ENCODE assay signal across 9 mouse cellular contexts in genomic region chr11:119034635-119035034, GRCm38 (mm10). TPM values are rescaled to one million over a fixed set of nuclear protein-coding genes. Genes with fewer than 3 reads are reported as not detected.
DNase-seq lines count a peak whose midpoint lies in the region; ATAC-seq and TF ChIP-seq lines count a peak whose summit lies in the region.
"Had no signal": no experiment of that assay in that cellular context is flagged by ENCODE, and none has a peak within 500 bp of the region (broad histone marks: within the 10 kb centered on the region; RNA-seq: fewer than 3 reads in every experiment).

No protein-coding gene starts in this region.

- no peak for TF ChIP-seq CTCF in CH12.LX (conservative IDR thresholded peaks at IDR 0.05 in 1 of 2, IDR thresholded peaks at IDR 0.05 in 1 of 2; ENCODE audit: low read depth in 2 of 2, low read length in 2 of 2)
- no peak for TF ChIP-seq CTCF in liver, postnatal 0 days (IDR thresholded peaks at IDR 0.05; ENCODE audit: low read depth)

- dilution Hi-C loops in CH12.LX (cut with MboI; ENCODE audit: extremely low pct_ligation_motif_present, extremely low pct_unique_long_range_greater_than_20kb, low sequenced_read_pairs) = no loop called here

- no peaks in the 10 kb centered on the region for H3K79me2 ChIP-seq in CH12.LX (replicated peaks; ENCODE audit: control insufficient read depth, extremely low read depth, insufficient read depth, poor library complexity, severe bottlenecking)

- H3K27me3 ChIP-seq in CH12.LX (replicated peaks) = peaks cover 2% of the 10 kb centered on the region
- H3K27me3 ChIP-seq in heart, embryonic 16.5 days (ENCODE audit: control insufficient read depth, insufficient read depth, low read length) = peaks cover 40% of the 10 kb centered on the region
- H3K27me3 ChIP-seq in liver, postnatal 0 days (ENCODE audit: insufficient read depth, low read length) = peaks cover 47% of the 10 kb centered on the region

- H3K27ac ChIP-seq in CH12.LX (ENCODE audit: insufficient read depth, low read depth) = no peak overlapping the region
- no peak overlapping the region for H3K27ac ChIP-seq in heart, embryonic 16.5 days (ENCODE audit: low read length)
- H3K27ac ChIP-seq in liver, postnatal 0 days (ENCODE audit: low read depth) = no peak overlapping the region

- WGBS in heart, embryonic 16.5 days = 3% methylated on average over 19 of the region's 19 CpGs
- WGBS in liver, postnatal 0 days (ENCODE audit: insufficient replicate concordance) = 6% methylated on average over 19 of the region's 19 CpGs

- no peak for TF ChIP-seq EP300 in CH12.LX (IDR thresholded peaks at IDR 0.05; ENCODE audit: low read length)
- TF ChIP-seq EP300 in liver, postnatal 0 days (IDR thresholded peaks at IDR 0.05; ENCODE audit: low read depth) = no peak

- TF ChIP-seq RAD21 in CH12.LX (IDR thresholded peaks at IDR 0.05; ENCODE audit: low read depth, low read length) = no peak

- no peak overlapping the region for H3K4me3 ChIP-seq in CH12.LX (replicated peaks in 1 of 3; ENCODE audit: low read depth in 2 of 3, low read length in 2 of 3, poor library complexity in 1 of 3)
- peak overlapping the region; percentile 41 for H3K4me3 ChIP-seq in heart, embryonic 16.5 days (ENCODE audit: low read length)
- H3K4me3 ChIP-seq in liver, postnatal 0 days (ENCODE audit: low read depth, low read length) = no peak overlapping the region

- no peak overlapping the region for H3K9ac ChIP-seq in CH12.LX (ENCODE audit: insufficient read depth, low read depth)
- H3K9ac ChIP-seq in heart, embryonic 16.5 days (ENCODE audit: low read length) = no peak overlapping the region
- H3K9ac ChIP-seq in liver, postnatal 0 days (replicated peaks) = no peak overlapping the region

- DNase-seq in heart, adult 11 months = peak; percentile 87
- no peak for DNase-seq in heart, postnatal 10 days
- no peak for DNase-seq in CH12.LX (ENCODE audit: extremely low read depth)
- DNase-seq in liver, postnatal 0 days = no peak
- DNase-seq in thymus, postnatal 14 days = no peak
- DNase-seq in retina, embryonic 14.5 days (ENCODE audit: low spot score) = no peak
- no peak for DNase-seq in cerebellum, postnatal 14 days

- intact Hi-C loops in heart, postnatal 10 days (cut with DNase I) = loop anchor here (2.0 to 5.0 kb wide), 2 partner anchors 37 to 156 kb away; no protein-coding TSS in a partner anchor

- peaks cover 5% of the 10 kb centered on the region for H3K9me3 ChIP-seq in CH12.LX (replicated peaks; ENCODE audit: low read length)
- no peaks in the 10 kb centered on the region for H3K9me3 ChIP-seq in heart, embryonic 16.5 days (replicated peaks; ENCODE audit: control insufficient read depth, low read length)
- H3K9me3 ChIP-seq in liver, postnatal 0 days (ENCODE audit: low read length) = no peaks in the 10 kb centered on the region

- no peak for ATAC-seq in heart, embryonic 16.5 days (replicated peaks; ENCODE audit: extremely low read depth, insufficient read depth, low FRiP score)
- ATAC-seq in liver, postnatal 0 days = peak; percentile 1; the same call in 1 of the 2 replicates

- H3K36me3 ChIP-seq in CH12.LX (replicated peaks in 1 of 2; ENCODE audit: control insufficient read depth in 1 of 2, insufficient read depth in 1 of 2, low read length in 1 of 2) = peaks cover 22 to 36% of the 10 kb centered on the region in 2 experiments
- H3K36me3 ChIP-seq in heart, embryonic 16.5 days (ENCODE audit: control insufficient read depth, insufficient read depth) = peaks cover 7% of the 10 kb centered on the region
- no peaks in the 10 kb centered on the region; the same call in 1 of the 2 replicates for H3K36me3 ChIP-seq in liver, postnatal 0 days (replicated peaks; ENCODE audit: insufficient read depth, low read length)

- 0 out of 2 replicates have a peak overlapping the region, but pooled peaks have one; percentile 26 for H3K4me2 ChIP-seq in CH12.LX (ENCODE audit: insufficient read depth, low read depth, poor library complexity, severe bottlenecking)
- H3K4me2 ChIP-seq in heart, embryonic 16.5 days (ENCODE audit: low read depth, low read length) = peak overlapping the region; percentile 65
- no peak overlapping the region for H3K4me2 ChIP-seq in liver, postnatal 0 days (ENCODE audit: low read depth, low read length)

- in situ Hi-C loops in CH12.LX (cut with MboI; ENCODE audit: low pct_ligation_motif_present, low pct_unique_long_range_greater_than_20kb, low sequenced_read_pairs) = no loop called here

- no peak for TF ChIP-seq POLR2A in CH12.LX (IDR thresholded peaks at IDR 0.05; ENCODE audit: low read depth, low read length)

- peaks cover 7 to 39% of the 10 kb centered on the region in 2 experiments for H3K4me1 ChIP-seq in CH12.LX (ENCODE audit: control insufficient read depth in 1 of 2, insufficient read depth in 2 of 2)
- peaks cover 22% of the 10 kb centered on the region for H3K4me1 ChIP-seq in heart, embryonic 16.5 days (ENCODE audit: control insufficient read depth, insufficient read depth, low read length)
- peaks cover 14% of the 10 kb centered on the region for H3K4me1 ChIP-seq in liver, postnatal 0 days (ENCODE audit: insufficient read depth)

TF ChIP-seq in CH12.LX, 34 proteins besides CTCF, POLR2A, EP300 and RAD21:
- TF ChIP-seq TCF12 (IDR thresholded peaks at IDR 0.05; ENCODE audit: low read depth, low read length) (no peak), MAX (IDR thresholded peaks at IDR 0.05; ENCODE audit: low read length) (no peak), ZNF384 (IDR thresholded peaks at IDR 0.05; ENCODE audit: low read depth, low read length) (peak; percentile 47)
TF ChIP-seq in CH12.LX: peak in this region for 1.

RNA-seq across cellular contexts. Expression of gene Cbx8, which starts 6.1 kb away (rescaled TPM):
- total RNA-seq in heart, postnatal 10 days (2021) = 1 to 10 TPM; 5.6 to 7.5 TPM
- total RNA-seq in CH12.LX (2012; rRNA removed) = 8.5 and 10.2 TPM in 2 replicates
- total RNA-seq in CH12.LX (2014; rRNA removed) = 6.2 and 7.7 TPM in 2 replicates
- polyA plus RNA-seq in CH12.LX (2012; ENCODE audit: insufficient read length, low read depth) = 6.0 and 7.5 TPM in 2 replicates
- polyA plus RNA-seq in heart, embryonic 16.5 days (2015; fragmentation: Nextera tagmentation; extraction: Ambion mirVana) = 7.0 and 7.5 TPM in 2 replicates
- 3.1 and 3.9 TPM in 2 replicates for polyA plus RNA-seq in liver, postnatal 0 days (2015; fragmentation: Nextera tagmentation; extraction: Ambion mirVana)

RNA-seq across cellular contexts. Expression of gene Cbx2, which starts 11.9 kb away (rescaled TPM):
- total RNA-seq in heart, postnatal 10 days (2021) = 1 to 10 TPM; 5.2 to 6.8 TPM
- total RNA-seq in CH12.LX (2012; rRNA removed) = 10.9 and 15.5 TPM in 2 replicates
- 2.6 and 2.8 TPM in 2 replicates for total RNA-seq in CH12.LX (2014; rRNA removed)
- polyA plus RNA-seq in CH12.LX (2012; ENCODE audit: insufficient read length, low read depth) = 3.6 and 3.9 TPM in 2 replicates
- polyA plus RNA-seq in heart, embryonic 16.5 days (2015; fragmentation: Nextera tagmentation; extraction: Ambion mirVana) = 15.0 and 15.3 TPM in 2 replicates
- polyA plus RNA-seq in liver, postnatal 0 days (2015; fragmentation: Nextera tagmentation; extraction: Ambion mirVana) = 1.9 and 2.0 TPM in 2 replicates

RNA-seq across cellular contexts. Expression of gene Enpp7, which starts 46.6 kb away (rescaled TPM):
- total RNA-seq in heart, postnatal 10 days (2021) = not detected
- not detected in 2 replicates for total RNA-seq in CH12.LX (2012; rRNA removed)
- total RNA-seq in CH12.LX (2014; rRNA removed) = not detected in 2 replicates
- polyA plus RNA-seq in CH12.LX (2012; ENCODE audit: insufficient read length, low read depth) = not detected in 2 replicates
- 0.12 TPM in 1 of 2 replicates, not detected in the other for polyA plus RNA-seq in heart, embryonic 16.5 days (2015; fragmentation: Nextera tagmentation; extraction: Ambion mirVana)
- not detected in 2 replicates for polyA plus RNA-seq in liver, postnatal 0 days (2015; fragmentation: Nextera tagmentation; extraction: Ambion mirVana)
- polyA plus RNA-seq: neural tube, embryonic 11.5 days had no signal

RNA-seq across cellular contexts. Expression of gene Cbx4, which starts 51.4 kb away (rescaled TPM):
- 10 to 100 TPM; 22.1 to 22.6 TPM for total RNA-seq in heart, postnatal 10 days (2021)
- total RNA-seq in CH12.LX (2012; rRNA removed) (30.6 and 40.4 TPM in 2 replicates), CH12.LX (2014; rRNA removed) (11.4 and 15.0 TPM in 2 replicates)
- polyA plus RNA-seq in CH12.LX (2012; ENCODE audit: insufficient read length, low read depth) = 26.0 and 29.8 TPM in 2 replicates
- polyA plus RNA-seq in heart, embryonic 16.5 days (2015; fragmentation: Nextera tagmentation; extraction: Ambion mirVana) = 11.5 and 12.6 TPM in 2 replicates
- 2.8 and 4.7 TPM in 2 replicates for polyA plus RNA-seq in liver, postnatal 0 days (2015; fragmentation: Nextera tagmentation; extraction: Ambion mirVana)
